Mouse (Mus musculus) urinary bladder, adult 18-20 months (tissue): ENCODE data around the gene A930033H14Rik.

Source experiments
- DNase-seq, 2 experiments: peaks; one replicate each; pipeline ENCODE4 v3.0.0; 2022; ENCODE audit warnings: low spot score in 2 of 2, mixed read lengths in 2 of 2

A930033H14Rik gene

GRCm38 (mm10) chr10:69212542-69213440, at the start of gene A930033H14Rik:
A930033H14Rik (minus strand) TSS chr10:69213098.
- peak; percentile 78 to 80 for DNase-seq

DNA sequence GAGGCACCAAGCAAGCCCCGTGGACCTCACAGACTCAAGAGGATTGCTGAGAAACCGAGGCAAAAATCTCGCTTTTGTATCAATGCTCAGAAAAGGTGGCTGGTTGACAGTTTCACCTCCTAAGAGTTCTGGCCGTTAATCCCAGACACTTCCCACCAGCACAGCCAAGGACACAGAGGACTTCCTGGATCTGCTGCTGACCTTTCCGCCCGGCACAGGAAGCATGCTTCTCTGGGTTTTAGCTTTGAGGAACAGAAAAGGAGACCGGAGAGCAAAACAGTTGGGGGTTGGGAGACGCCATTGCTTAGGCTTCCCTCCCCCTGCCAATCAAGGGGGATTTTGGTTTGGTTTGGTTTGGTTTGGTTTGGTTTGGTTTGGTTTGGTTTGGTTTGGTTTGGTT, 47.0 kb upstream of the A930033H14Rik start:
- no peak for DNase-seq

- no peak for DNase-seq
Observed at GRCm38 (mm10) chr10:69259161-69259560, 46.3 kb upstream of the A930033H14Rik start.

GRCm38 (mm10) chr10:69258588-69258987, 45.7 kb upstream of the A930033H14Rik start:
- no peak for DNase-seq

DNA sequence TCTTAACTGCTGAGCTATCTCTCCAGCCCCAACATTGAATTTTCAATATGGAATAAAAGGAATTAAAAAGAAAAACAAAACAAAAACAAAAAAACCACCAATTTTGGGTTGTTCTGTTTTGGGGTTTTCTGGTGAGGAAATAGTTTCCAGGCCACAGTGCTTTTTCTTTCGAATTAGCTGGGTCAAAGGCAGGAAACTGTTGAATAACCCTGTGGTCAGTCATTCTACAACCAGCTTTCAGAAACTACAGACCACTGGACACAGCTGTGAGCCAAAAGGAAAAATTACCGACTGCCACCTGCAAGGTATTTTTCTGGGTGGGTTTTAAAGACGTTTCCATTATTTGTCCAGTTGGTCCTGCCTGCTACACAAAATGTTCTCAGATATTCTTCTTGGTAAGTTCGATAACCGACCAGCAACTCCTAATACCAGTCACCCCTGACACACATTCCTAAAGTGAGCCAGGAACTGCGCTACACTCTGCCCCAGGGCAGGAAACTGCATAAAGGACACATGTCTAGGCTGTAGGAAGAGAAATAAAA, 44.8 kb upstream of the A930033H14Rik start:
- DNase-seq = no peak

DNA sequence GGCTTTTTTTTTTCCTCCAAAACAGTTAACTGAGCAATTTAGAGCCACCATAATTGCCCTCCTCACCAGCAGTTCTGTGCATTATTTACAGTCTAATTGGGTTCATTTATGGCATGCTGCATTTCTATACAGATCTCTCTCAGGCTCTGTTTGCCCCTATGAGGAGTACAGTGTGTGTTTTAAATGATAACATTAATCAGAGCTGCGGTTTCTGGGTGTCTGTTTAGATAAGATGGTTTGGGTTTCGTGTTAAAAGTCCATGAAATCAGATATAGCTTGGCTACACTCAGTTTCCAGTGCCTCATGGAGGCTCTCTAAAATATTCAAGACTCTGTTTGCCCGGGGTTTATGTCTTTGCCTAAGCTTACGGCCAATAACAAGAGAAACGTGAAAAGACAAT, 42.7 kb upstream of the A930033H14Rik start:
- no peak for DNase-seq

- DNase-seq = peak in 1 of 2 experiments; percentile 28
Observed at GRCm38 (mm10) chr10:69254390-69254847, 41.5 kb upstream of the A930033H14Rik start.

- no peak for DNase-seq
Observed at GRCm38 (mm10) chr10:69253686-69254080, 40.8 kb upstream of the A930033H14Rik start.

GRCm38 (mm10) chr10:69253075-69253685, 40.3 kb upstream of the A930033H14Rik start:
- DNase-seq = peak in 1 of 2 experiments; percentile 34

- no peak for DNase-seq
Observed at GRCm38 (mm10) chr10:69252112-69253074, 39.5 kb upstream of the A930033H14Rik start.

DNA sequence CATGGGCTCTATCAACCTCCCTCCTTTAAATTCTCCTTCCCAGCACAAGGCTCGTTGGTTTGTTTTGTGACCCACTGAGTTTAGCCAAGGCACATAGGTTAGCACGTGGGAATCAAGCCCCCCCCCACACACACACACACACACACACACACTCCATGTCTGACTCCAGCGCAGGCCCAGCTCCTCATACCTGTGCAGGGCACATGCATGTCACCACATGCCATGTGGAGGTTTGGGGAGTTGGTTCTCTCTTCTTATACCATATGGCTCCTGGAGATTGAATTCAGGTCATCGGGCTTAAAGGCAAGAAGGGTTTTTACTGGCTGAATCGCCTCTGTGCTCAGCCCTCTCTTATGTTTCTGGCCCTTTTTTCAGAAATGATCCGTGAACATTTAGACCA, 38.4 kb upstream of the A930033H14Rik start:
- no peak for DNase-seq

DNA sequence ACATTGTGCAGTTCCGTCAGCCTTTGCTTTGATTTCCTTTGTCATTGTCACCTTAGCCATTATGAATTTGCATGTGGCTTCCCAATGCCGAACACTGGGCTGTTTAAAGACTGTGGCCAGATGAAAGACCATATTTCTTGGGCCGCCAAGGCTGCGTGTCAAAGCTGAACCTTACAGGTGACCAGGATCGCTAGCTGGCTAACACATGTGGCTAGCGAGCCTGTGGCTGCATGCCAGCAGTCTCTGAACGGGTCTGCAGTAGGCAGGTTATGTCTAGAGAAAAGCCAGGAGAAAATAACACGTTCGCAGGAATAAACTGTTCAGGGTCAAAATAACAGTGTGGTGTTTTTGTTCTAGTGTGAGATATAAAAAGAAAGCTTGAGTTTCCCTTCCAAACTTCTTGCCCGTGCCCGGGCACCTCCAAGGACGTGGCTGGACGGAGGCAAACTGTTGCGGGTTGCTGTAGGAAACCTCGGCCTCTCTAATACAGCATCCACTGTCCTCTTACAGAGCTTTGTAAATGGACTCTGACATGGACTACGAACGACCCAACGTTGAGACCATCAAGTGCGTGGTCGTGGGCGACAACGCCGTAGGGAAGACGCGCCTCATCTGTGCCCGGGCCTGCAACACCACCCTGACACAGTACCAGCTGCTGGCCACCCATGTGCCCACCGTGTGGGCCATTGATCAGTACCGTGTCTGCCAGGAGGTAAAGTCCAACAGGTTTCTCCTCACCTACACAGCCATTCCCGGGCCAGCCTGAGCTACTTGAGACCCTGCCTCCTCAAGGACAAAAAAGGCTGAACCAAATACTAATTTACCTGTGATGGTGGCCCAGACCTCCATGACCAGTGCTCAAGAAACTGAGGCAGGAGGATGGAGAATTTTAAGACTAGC, 35.6 kb upstream of the A930033H14Rik start:
- no peak for DNase-seq

GRCm38 (mm10) chr10:69247311-69248033, 34.6 kb upstream of the A930033H14Rik start:
- DNase-seq = no peak

GRCm38 (mm10) chr10:69246762-69247161, 33.9 kb upstream of the A930033H14Rik start:
- DNase-seq = no peak

- DNase-seq = no peak
Observed at GRCm38 (mm10) chr10:69245906-69246668, 33.2 kb upstream of the A930033H14Rik start.

- no peak for DNase-seq
Observed at GRCm38 (mm10) chr10:69245151-69245550, 32.3 kb upstream of the A930033H14Rik start.

- no peak for DNase-seq
Observed at GRCm38 (mm10) chr10:69240530-69240929, 27.6 kb upstream of the A930033H14Rik start.

DNA sequence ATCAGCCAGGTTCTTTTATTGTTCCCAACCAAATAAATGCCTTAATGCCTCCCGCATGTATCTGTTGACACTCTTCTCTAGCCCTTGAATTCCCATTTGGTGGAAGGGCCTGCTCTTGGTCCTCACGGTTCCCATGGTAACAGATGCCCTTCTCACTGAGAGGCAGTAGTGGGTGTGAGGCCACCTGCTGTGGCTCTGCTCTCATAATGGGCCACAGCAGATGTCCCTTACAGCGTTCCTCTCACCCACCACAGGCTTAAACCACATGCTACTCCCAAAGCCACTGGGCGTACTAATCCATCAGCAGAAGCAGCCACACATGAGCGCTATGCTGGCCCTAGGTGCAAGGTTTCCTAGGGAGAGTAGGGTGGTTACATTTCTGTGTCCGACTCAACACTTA, 25.4 kb upstream of the A930033H14Rik start:
- no peak for DNase-seq

GRCm38 (mm10) chr10:69237781-69238180, 24.9 kb upstream of the A930033H14Rik start:
- DNase-seq = no peak
